Mouse (Mus musculus) thymus, postnatal 14 days (tissue): ENCODE data around the gene Ngly1.

Source experiments
- DNase-seq: peaks from one replicate; pipeline ENCODE4 v3.0.0; 2021

Ngly1 gene

DNA sequence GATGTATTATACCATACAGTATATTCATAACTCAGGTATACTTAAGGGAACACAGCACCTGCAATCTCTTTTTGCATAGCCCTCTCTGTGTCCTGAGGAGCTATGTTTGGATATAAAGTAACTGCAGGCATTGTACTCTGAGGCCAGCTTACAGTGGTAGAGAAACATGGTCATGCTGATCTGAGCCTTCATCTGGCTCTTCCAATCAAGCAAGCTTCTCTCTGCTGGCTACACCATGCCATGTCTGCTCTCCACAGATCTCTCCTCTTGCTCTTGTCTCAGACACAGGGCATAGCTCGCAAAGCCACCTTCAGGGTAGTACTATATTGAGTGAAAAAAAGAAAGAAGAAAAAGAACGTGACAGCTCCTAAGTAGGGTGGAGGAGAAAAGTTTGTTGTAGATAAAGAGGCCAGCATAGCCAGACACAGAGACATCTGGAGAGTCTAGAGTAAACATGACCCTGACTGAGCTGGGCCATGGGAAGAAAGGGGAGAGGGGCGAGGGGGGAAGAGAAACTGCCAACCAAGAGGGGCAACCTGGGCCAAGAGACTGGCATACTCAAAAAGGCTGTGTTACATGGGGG lies 86.8 kb downstream of the Ngly1 start:
- DNase-seq = peak; percentile 47

DNA sequence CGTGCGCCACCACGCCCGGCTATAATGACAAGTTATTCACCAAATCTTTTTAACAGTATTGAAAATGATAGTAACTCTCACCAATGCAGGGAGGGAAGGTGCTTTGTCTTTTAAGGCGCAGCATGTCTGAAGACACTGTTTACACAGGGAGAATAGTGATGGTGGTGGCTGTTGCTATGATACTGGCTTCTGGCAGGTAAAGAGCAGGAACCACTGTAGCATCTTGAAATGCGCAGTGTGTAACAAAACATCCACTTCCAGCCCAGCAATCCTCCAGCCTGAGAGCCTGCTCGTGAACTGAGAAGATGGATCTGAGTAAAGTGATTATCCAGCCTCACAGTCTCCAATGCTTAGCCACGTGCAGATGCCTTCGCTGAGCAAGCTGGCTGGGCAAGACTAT lies 98.4 kb downstream of the Ngly1 start:
- no peak for DNase-seq

DNA sequence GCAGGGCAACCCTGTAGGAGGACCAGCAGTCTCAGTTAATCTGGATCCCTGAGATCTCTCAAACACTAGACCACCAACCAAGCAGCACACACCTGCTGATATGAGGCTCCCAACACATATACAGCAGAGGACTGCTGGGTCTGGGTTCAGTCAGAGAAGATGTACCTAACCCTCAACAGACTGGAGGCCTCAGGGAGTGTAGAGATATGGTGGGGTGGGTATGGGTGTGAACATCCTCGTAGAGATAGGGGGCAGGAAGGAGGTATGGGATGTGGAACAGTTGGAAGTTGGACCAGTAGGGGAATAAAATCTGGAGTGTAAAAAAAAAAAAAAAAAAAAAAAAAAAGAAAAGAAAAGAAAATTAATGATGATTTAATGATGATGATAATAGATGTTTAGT lies 110.6 kb downstream of the Ngly1 start:
- no peak for DNase-seq
